Mouse (Mus musculus) gastrocnemius, postnatal 14 days (tissue): ENCODE data around the gene Tango2. TPM values are rescaled to one million over a fixed set of nuclear protein-coding genes. Genes with fewer than 3 reads are reported as not detected.

Experiments
- DNase-seq: peaks from one replicate; pipeline ENCODE4 v3.0.0; 2021; ENCODE audit warnings: mixed read lengths
- intact Hi-C: fragments of 180-260 bp; cut with DNase I; formaldehyde crosslinking; loops from one replicate; pipeline ENCODE4 v1.15.1; 2025; ENCODE audit warnings: low total_unique reads
- long read RNA-seq, 2 experiments: library from polyadenylated mRNA; stranded (forward); transcript quantifications; one replicate each; pipeline ENCODE4 v2.0.0; 2021
- total RNA-seq, 2 experiments: library from RNA; stranded (reverse); gene quantifications; 2 replicates each; pipeline ENCODE4 v1.2.3; 2021

The Tango2 gene
- 10 to 100 TPM; 12.1 to 22.7 TPM for total RNA-seq
- long read RNA-seq, experiment 1, transcript Tango2-201 (9 exons, 1,622 nt), result major isoform, 17 of 53 reads
- long read RNA-seq, experiment 1, partial matches to known transcripts, result 12 of 53 reads
- long read RNA-seq, experiment 1, other reads (novel, unspliced or antisense), result 24 of 53 reads
- long read RNA-seq, experiment 2, transcript Tango2-201 (9 exons, 1,622 nt), result major isoform, 23 of 65 reads
- long read RNA-seq, experiment 2, partial matches to known transcripts, result 25 of 65 reads
- long read RNA-seq, experiment 2, other reads (novel, unspliced or antisense), result 17 of 65 reads

DNA sequence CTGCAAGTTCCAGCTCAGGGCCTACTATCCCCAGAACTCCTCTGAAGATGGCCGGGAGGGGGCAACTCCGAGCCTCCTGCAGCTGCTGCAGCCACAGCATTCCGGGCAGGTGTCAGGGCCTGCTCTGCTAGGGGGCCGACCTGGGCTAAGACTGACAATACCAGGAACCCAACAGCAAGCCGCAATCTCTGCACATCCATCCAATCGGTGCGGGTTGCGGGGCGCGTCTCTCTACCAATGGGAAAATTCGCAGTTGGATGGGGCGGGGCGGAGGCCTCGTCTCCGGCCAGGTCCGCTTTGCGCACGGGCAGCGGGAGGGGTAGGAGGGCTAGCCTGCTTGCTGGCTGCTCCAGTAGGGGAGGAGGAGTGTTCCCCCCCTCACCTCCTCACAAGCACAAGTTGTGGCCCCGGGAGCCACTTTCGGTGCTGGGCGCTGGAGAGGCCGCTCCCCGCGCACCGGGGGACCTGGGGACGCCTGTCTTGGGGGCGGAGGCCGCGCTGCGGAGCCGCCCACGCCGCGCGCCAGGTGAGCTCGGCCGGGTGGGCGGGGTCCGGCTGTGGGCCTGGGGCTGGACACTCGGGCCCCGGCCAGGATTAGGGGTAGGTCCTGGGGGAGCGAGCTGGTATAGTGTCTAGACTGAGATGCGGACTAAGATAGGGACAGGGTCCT is at the start of gene Tango2, which contains the start of gene Arvcf:
TSS of gene Tango2 (minus strand) at position 173 of the 670 bp plus-strand sequence.
TSS of gene Arvcf (plus strand) at position 252 of the 670 bp plus-strand sequence.
- intact Hi-C loops, result loop anchor here (10.0 kb wide), 1 partner anchor 267 kb away; no protein-coding TSS in a partner anchor
- peak; percentile 92 for DNase-seq

DNA sequence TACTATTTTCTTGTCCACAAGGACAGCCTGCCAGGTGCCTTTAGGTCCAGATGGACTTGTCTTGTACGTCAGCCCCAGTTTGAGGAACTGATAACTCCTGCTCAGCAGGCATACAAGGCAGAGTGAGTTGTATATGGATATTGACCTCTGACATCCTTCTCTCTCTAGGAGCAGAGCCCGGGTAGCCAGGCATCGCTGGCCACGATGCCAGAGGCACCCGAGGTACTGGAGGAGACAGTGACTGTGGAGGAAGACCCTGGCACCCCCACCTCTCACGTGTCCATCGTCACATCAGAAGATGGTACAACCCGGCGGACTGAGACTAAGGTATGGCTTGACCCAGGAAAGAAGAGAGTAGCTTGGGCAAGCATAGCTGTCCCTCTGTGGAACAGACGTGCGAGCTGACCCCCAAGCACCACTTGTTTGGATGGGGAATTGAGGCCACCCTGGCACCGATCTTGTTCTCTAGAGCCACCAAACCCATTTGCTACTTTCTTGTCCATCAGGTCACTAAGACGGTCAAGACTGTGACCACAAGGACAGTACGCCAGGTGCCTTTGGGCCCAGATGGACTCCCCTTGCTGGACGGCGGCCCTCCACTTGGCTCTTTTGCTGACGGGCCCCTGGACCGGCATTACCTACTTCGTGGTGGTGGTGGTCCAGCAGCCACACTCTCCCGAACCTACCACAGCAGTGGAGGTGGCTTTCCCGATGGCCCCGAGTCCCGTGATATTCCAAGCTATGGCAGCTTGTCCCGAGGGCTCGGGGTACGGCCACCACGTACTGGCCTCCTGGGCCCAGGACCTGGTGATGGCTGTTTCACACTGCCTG is 49.1 kb upstream of the Tango2 start:
- DNase-seq, result no peak
- intact Hi-C loops, result no loop called here

DNA sequence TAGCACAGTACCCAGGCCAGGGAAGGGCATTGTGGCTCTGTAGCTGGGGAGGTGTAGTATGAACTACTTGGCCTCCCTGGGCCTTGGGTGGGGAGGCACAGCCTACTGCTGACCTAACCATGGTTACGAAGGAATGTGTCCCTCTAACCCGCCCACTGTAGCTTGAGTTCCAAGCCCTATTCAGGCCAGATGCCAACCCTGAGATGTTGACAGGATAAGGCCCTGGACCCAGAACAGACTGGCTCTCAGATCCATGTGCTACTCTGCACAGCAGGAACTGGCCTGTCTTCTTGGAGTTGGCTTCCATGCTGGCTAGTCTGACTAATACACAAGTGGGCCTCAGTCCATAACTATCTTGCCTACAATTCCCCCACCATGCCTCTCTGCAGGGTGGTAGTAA is 48.3 kb upstream of the Tango2 start:
- DNase-seq, result peak; percentile 72
- intact Hi-C loops, result no loop called here

DNA sequence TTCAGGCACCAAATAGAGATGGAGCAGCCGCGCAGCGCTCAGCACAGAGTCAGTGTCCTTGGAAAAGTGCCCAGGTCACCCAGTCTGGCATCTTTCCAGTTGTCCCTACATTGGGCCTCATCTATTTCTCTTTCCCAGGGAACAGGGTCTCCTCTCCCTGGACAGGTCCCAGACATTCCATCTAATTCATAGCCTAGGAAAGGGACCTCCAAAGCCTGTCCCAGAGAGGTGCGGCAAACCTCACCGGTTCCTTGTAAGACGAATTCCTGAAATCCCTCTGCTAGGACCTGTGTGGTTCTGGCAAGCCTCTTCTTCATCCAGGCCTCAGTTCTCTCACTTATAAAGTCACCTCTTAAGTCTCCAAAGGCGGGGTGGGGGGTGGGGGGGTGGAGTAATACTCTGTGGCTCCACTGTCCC is 47.7 kb upstream of the Tango2 start:
- peak; percentile 47 for DNase-seq
- intact Hi-C loops, result no loop called here

DNA sequence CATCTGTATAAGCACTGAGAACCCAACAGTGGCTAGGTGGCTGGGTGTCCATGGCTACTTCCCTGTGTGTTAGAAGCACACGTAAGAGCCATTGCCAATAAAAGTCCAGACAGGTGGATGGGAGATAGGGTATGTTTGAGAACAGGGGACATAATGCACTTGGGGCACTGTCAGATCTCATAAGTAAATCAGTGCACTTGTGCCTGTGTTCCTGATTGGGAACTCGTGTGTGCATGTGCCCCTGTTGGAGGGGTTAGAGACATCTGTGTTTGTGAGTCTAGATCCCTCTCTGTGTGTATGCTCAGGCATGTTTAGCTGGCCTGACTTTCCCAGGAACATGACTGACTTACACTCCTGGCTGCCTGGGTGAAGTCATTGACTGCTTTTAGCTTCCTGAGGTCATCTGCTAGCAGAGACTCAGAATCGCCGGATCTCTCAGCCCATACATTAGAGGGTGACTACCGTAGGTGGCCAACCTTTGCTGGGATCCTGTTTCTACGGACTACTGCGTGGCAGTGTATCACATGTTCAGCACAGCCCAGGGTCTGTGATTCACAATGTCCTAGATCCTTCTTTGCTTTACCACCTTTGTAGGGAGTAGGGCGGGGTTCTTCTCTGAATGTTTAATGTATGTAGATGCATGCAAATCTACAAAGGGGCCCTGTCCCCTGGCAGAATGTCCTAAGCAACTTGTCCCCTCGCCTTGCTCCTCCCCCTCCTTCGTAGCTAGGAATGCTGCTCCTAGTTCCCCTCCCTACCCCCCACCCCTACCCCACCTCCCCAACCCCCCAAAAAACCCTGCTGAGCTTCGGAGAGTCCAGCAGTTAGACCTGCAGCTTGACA is 47.1 kb upstream of the Tango2 start:
- DNase-seq, result no peak
- intact Hi-C loops, result no loop called here

DNA sequence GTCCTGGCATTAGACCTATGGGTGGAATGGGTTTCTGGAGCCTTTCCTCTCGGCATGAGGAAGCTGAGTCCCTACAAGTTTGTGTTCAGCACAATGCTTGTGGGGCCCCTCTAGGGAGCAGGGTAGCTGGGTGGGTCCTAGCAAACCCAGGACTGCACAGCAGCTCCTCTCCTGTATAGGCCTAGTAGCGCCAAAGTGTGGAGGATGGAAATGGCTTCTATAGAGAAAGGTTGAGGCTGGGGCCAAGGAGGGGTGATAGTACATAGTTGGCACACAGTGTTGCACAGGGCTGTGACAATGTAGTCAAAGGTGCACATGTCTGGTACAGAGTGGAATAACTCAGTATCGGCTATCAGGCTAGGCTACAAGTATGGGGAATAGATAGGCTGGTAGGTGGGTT is 46.2 kb upstream of the Tango2 start:
- no peak for DNase-seq
- intact Hi-C loops, result no loop called here

DNA sequence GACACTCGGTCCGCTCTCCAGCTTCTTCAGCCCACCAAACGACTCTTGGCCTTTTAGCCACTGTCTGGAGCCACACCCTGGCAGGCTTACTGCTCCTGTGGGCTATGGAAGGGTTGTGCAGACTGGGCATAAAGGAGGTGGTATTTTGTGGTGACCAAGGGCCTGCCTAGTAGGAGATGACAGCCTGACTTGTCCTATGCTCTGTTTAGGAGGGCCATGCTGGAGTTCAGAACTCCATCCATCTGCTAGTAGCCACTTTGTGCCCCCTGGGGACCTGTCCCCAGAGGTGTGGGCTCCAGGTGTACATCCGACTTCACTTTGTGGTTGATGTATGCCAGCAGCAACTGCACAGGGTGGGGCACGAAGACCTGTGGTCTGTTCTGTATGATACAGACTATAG is 45.7 kb upstream of the Tango2 start:
- DNase-seq, result no peak
- intact Hi-C loops, result no loop called here

DNA sequence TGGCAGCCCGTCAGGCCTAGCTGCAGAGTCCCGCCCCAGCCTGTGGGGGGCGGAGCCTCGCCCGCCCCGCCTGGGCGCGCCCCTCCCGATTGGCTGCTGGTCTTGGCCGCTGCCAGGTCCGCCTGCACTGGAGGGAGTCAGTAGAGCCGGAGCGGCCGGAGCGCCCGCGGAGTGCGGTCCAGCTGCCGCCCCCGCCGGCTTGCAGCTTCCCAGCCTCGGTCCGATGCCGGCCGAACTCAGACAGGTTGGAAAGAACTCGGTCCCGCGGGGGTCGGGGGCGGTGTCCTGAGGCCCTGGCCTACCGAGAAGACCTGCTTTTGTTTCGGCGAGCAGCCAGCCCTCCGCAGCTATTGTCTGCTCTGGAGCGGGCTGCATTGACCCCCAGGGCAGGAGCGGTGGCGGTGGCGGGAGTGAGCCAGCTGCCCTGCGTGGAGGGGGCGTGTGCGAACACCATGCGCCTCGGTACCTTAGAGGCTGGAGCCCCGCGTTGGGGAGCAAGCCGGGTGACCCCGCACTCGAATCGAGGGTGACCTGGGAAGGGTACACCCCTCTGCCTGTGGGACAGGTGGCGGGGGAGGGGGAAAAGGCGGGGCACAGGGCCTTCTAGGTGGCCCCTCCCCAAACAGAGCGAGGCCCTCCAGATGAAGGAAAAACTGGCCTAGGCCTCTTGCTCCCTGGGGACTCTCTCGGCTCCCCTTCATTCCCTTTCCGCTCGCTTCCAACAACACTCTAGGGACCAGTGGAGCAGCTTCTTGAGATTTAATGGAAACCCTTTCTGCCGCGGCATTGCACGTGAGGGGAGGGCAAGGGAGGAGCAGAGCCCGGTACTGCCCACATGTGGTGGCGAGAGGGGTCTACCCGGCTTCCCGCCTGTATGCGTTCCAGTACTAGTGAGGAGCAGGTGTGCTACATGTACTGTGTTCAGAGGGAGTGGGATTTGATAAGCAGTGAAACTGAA is 44.8 kb upstream of the Tango2 start:
- intact Hi-C loops, result no loop called here
- DNase-seq, result peak; percentile 90

DNA sequence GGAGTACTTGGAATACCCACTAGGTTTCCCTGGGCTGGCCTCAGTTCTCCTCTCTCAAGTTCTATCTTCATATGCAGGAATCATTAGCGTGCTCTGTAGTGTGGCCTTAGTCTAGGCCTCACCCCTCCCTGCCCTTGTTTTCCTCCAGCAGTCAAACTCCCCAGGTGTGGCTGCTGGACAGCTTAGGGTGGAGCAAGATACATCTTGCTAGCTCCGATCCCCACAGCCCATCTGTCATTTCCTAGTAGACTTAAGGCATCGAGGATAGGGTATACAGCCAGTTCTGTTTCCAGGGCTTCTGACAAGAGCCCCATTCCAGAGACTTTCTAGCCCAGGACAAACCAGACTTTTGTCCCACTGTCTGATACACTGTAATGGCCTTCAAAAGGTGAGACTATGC is 43.8 kb upstream of the Tango2 start:
- no peak for DNase-seq
- intact Hi-C loops, result no loop called here

DNA sequence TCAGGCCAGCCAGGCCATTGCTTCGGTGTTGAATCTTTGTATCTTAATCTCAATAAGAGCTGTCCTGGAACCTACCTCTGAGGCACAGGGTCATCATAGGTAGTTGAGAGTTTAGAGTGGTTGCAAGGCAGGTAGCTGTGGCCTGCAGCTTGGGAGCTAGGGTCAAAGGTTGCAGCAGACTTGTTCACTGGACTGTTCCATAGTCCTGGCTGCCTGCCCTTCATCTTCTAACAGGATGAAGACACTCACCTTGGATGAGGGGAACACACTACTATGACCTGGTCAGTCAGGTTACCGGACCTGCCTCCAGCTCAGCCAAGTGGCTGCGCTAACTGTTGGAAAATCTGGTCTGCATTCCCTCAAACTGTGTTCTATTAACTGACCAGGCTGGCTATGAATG is 43.2 kb upstream of the Tango2 start:
- intact Hi-C loops, result no loop called here
- DNase-seq, result no peak

DNA sequence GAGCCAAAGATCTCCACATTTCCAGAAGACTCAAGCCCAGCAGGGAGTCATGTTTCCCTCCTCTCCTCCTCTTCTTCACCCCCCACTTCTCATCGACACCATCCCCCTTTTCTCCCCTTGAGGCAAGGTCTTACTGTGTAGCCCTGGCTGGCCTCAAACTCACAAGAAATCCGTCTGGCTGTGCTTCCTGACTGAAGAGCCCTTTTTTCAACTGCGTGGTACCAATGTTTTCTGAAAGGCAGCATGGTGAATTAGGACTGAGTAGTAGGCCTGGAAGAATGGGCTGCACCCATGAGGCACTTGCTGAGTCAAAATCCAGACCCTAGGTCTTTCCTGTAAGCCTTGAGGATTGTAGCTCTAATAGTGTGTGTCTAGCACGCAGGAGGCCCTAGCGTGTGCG is 42.5 kb upstream of the Tango2 start:
- intact Hi-C loops, result no loop called here
- no peak for DNase-seq

DNA sequence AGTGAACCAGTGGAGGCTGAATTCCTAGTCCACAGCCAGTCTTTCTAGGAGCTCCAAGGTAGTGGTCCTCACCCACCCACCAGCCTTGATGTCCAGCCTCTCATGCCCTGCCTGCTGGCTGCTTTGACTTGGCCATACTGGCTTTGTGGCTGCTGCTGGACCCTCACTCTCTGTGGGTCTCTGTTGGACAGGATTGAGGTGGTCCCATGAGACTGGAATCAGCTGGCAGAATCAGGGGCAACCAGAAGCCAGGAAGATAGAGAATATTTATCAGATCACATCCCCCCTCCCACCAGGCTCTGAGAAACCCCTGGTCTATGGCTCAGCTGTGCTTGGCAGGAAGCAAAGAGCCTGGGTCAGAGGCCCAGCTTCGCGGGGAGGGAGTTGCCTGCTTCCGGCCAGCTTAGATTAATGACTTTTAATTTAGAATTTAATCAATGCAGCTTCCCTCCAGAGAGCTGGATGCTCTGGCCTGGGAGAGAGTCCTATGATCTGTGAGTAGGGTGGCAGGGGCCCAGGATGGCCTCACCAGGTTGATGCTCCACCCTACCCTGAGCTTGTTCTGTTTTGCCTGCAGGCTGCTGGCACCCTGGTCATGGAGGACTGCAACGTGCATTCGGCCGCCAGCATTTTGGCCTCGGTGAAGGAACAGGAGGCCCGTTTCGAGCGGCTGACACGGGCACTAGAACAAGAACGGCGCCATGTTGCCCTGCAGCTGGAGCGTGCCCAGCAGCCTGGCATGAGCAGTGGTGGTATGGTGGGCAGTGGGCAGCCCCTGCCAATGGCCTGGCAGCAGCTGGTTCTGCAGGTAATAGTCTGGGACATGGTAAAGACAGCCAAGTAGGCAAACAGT is 40.9 kb upstream of the Tango2 start:
- DNase-seq, result no peak
- intact Hi-C loops, result no loop called here

DNA sequence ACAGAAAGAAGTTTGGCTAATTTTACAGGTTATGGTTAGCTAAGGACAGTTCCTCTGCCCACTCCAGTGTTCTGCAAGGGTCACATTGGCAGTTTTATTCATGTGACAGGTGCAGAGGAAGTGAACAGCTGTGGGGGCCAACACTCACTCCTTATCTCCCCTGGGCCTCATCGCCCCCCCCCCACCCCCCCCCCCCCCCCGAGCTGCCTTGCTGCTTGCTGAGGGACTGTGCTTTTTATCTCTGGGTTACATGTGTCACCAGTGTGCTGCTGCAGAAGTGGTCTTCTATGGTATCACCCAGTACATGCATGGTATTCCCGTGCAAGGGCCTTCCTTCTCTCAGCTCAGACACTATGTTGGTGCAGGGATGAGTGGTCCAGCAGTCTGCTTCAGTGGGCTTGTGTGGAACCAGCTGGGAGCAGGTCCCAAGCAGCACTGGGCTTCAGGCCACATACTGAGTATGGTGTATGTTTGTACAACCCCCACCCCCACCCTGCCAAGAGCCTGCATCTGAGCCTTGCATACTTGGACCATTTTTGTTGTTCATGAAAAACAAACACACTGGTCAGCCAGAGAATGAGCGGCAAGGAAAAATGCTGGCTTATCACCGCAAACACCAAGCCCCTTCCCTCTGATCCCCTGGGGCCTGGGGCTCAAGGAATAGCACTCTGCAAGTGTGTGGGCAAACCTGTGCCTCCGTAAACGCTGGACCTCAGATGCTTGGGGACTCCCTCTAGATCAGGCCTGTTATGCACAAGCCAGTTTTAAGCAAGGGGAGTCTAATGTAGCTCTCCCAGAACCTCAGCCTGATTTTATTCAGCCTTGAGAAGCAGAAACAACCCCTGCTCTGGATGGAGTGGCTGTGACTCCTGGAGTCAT is 40.0 kb upstream of the Tango2 start:
- intact Hi-C loops, result no loop called here

DNA sequence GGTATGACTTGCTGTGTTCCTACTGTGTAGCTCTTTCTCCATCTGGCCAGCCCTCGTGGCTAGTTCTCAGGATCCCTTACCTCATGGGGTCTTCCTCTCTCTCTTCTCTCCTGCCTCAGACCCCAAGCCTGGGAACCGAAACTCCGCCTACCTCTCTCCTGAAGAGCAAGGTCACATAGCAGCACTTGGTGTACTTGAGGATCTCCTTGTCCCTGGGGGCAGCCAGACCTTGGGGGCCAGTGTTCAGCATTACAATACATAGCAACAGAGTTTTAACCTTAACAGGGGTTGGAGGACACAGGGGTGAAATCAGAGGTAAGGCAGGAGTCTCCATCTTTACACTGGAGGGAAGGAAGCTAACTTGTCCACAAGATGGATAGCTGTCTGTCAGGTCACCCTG is 39.1 kb upstream of the Tango2 start:
- intact Hi-C loops, result no loop called here

More for the DNA sequence above, 40.0 kb upstream of the Tango2 start:
- DNase-seq, result no peak

DNA sequence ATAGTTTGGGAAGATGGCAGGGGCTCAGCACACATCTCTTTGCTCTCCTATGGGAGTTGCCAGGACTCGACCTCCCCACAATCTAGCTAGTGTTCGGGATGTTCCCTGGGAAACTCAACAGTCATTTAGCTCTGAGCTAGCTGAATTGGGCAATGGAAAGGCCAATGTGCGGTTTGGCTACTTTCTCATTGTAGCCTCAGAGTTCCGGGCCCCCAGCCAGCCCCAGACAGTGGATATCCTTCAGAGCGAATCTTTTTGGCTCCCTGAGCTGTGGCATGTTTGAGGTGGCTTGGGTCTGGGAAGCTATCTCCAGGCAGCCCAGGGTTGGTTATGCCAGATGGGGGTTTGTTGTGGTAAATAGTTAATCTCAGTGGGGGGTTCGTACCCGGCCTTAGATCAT is 38.5 kb upstream of the Tango2 start:
- DNase-seq, result peak; percentile 74
- intact Hi-C loops, result no loop called here

More for the DNA sequence above, 39.1 kb upstream of the Tango2 start:
- DNase-seq, result no peak

DNA sequence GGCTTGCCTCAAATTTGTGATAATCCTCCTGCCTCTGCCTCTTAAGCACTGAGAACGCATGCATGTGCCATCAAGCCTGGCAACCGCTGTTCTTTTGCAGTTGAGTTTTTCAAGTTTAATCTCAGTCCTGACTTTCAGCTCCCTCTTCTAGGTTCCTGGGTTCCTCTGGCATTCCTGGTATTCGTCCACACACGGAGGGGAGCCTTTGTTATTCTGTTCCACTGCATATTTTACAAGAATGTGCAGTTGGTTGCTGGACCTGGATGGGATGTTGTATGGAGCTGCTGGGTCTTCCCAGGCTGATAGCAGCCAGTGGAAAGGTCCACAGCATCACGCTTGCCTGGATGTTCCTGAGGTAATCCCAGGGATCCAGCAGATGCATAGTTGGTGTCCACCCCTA is 37.5 kb upstream of the Tango2 start:
- no peak for DNase-seq
- intact Hi-C loops, result no loop called here

DNA sequence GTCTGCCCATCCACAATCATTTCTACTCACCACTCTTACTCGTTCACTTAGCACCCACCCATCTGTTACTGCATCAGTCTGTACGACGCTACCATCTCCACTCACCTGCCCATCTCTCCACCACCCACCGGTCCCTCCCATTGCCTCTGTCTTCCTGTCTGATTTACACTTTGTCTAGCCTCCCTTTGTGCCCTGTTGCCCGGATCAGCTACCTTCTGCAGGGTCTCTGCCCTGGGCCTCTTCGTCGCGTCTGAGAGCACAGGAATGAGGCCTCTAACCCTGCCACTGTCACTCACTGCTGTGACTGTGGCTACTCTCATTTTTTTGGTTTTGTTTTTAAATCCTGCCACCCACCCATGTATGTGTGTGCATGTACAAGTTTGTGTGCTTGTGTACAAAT is 36.8 kb upstream of the Tango2 start:
- intact Hi-C loops, result no loop called here
- DNase-seq, result no peak
